23 mouse cellular contexts compared by ENCODE assay signal in the genomic region with DNA sequence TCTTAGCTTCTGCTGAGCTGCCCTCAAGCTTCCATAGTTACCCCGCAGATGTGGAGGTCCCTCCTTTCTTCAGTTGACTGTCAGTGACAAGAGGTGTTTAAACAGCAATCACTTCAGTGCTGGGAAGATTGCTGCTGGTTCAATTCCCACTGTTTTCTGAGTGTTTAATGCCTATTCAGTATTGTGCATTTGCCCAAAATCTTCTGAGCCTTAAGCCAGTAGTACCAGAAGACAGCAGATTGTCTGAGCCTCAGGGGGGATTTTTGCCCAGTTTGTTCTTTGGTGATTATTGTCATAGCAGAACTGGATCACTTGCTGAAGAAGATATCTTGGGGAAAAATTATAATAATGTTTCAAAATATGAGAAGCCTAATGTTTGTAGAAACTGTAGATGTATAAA.
DNase-seq lines count a peak whose midpoint lies in the region; ATAC-seq and TF ChIP-seq lines count a peak whose summit lies in the region.
"Had no signal": no experiment of that assay in that cellular context is flagged by ENCODE, and none has a peak within 500 bp of the region (broad histone marks: within the 10 kb centered on the region; RNA-seq: fewer than 3 reads in every experiment).

No protein-coding gene starts in this region.

- H3K4me2 ChIP-seq in hindbrain, postnatal 0 days (ENCODE audit: low read depth, low read length) = no peak overlapping the region
- H3K4me2 ChIP-seq in liver, embryonic 12.5 days = no peak overlapping the region
- H3K4me2 ChIP-seq: embryonic facial prominence, embryonic 12.5 days; heart, embryonic 13.5 days; limb, embryonic 12.5 days; lung, embryonic 15.5 days had no signal

- H3K27me3 ChIP-seq in hindbrain, postnatal 0 days (ENCODE audit: insufficient read depth, low read length) = no peaks in the 10 kb centered on the region
- H3K27me3 ChIP-seq in hindbrain, embryonic 10.5 days (ENCODE audit: insufficient read depth, poor library complexity, severe bottlenecking) = no peaks in the 10 kb centered on the region
- H3K27me3 ChIP-seq in liver, embryonic 12.5 days (replicated peaks) = no peaks in the 10 kb centered on the region
- H3K27me3 ChIP-seq in embryonic facial prominence, embryonic 10.5 days (replicated peaks; ENCODE audit: low read depth, poor library complexity, severe bottlenecking) = no peaks in the 10 kb centered on the region
- H3K27me3 ChIP-seq: embryonic facial prominence, embryonic 12.5 days; heart, embryonic 13.5 days; limb, embryonic 12.5 days; lung, embryonic 15.5 days had no signal

- H3K27ac ChIP-seq in hindbrain, postnatal 0 days = peak overlapping the region; percentile 62
- no peak overlapping the region for H3K27ac ChIP-seq in hindbrain, embryonic 10.5 days
- no peak overlapping the region for H3K27ac ChIP-seq in liver, embryonic 12.5 days
- H3K27ac ChIP-seq in embryonic facial prominence, embryonic 10.5 days (replicated peaks) = no peak overlapping the region
- H3K27ac ChIP-seq: embryonic facial prominence, embryonic 12.5 days; forebrain, embryonic 10.5 days; heart, adult 2 months; heart, embryonic 13.5 days; limb, embryonic 12.5 days; lung, embryonic 15.5 days; midbrain, embryonic 10.5 days had no signal

- H3K4me1 ChIP-seq in hindbrain, postnatal 0 days (ENCODE audit: insufficient read depth, low read length) = no peaks in the 10 kb centered on the region
- H3K4me1 ChIP-seq in hindbrain, embryonic 10.5 days (replicated peaks) = peaks cover 15% of the 10 kb centered on the region
- no peaks in the 10 kb centered on the region for H3K4me1 ChIP-seq in liver, embryonic 12.5 days
- peaks cover 7% of the 10 kb centered on the region for H3K4me1 ChIP-seq in embryonic facial prominence, embryonic 10.5 days
- H3K4me1 ChIP-seq: embryonic facial prominence, embryonic 12.5 days; limb, embryonic 12.5 days; lung, embryonic 15.5 days had no signal

- ATAC-seq in hindbrain, postnatal 0 days = no peak
- ATAC-seq in liver, embryonic 12.5 days = no peak
- ATAC-seq: CD4-positive, CD25-positive, alpha-beta regulatory T cell, adult 4 months; intestine, postnatal 0 days had no signal

- H3K4me3 ChIP-seq in hindbrain, postnatal 0 days (ENCODE audit: low read length) = no peak overlapping the region
- H3K4me3 ChIP-seq in hindbrain, embryonic 10.5 days = no peak overlapping the region
- H3K4me3 ChIP-seq in liver, embryonic 12.5 days = no peak overlapping the region
- H3K4me3 ChIP-seq in embryonic facial prominence, embryonic 10.5 days = no peak overlapping the region
- H3K4me3 ChIP-seq: embryonic facial prominence, embryonic 12.5 days; forebrain, embryonic 10.5 days; heart, adult 2 months; heart, embryonic 13.5 days; limb, embryonic 12.5 days; lung, embryonic 15.5 days; midbrain, embryonic 10.5 days had no signal

- no peak overlapping the region for H3K9ac ChIP-seq in hindbrain, postnatal 0 days (replicated peaks; ENCODE audit: low read length)
- no peak overlapping the region for H3K9ac ChIP-seq in liver, embryonic 12.5 days
- H3K9ac ChIP-seq: embryonic facial prominence, embryonic 12.5 days; forebrain, postnatal 0 days; heart, embryonic 13.5 days; limb, embryonic 12.5 days; lung, embryonic 15.5 days had no signal

- peak; percentile 46 for DNase-seq in hindbrain, postnatal 0 days (ENCODE audit: low spot score)
- no peak for DNase-seq in hindbrain, embryonic 10.5 days (ENCODE audit: low spot score)
- peak; percentile 62 to 66 for DNase-seq in cerebellum, adult 18-20 months
- peak; percentile 79 for DNase-seq in cerebellum, adult 9-10 months
- DNase-seq in cerebellum, postnatal 36 days = peak; percentile 45 to 62
- no peak for DNase-seq in embryonic facial prominence, embryonic 10.5 days (ENCODE audit: low spot score)
- DNase-seq: adrenal gland, postnatal 25 days; forebrain, postnatal 0 days; heart, adult 2 months; heart, postnatal 14 days; kidney, adult 9 months; kidney, postnatal 14 days; layer of hippocampus, adult 9-11 months; thymus, postnatal 4 days had no signal

- TF ChIP-seq CTCF in hindbrain, postnatal 0 days (IDR thresholded peaks at IDR 0.05; ENCODE audit: low read depth) = no peak

- H3K36me3 ChIP-seq in hindbrain, postnatal 0 days (ENCODE audit: insufficient read depth, low read length) = no peaks in the 10 kb centered on the region
- no peaks in the 10 kb centered on the region for H3K36me3 ChIP-seq in hindbrain, embryonic 10.5 days
- H3K36me3 ChIP-seq in liver, embryonic 12.5 days = no peaks in the 10 kb centered on the region
- no peaks in the 10 kb centered on the region for H3K36me3 ChIP-seq in embryonic facial prominence, embryonic 10.5 days (replicated peaks)
- H3K36me3 ChIP-seq: embryonic facial prominence, embryonic 12.5 days; forebrain, embryonic 10.5 days; heart, embryonic 13.5 days; limb, embryonic 12.5 days; lung, embryonic 15.5 days; midbrain, embryonic 10.5 days had no signal

- 38% methylated on average over 1 of the region's 1 CpGs for WGBS in hindbrain, postnatal 0 days
- WGBS in hindbrain, embryonic 10.5 days = 79% methylated on average over 1 of the region's 1 CpGs
- 63% methylated on average over 1 of the region's 1 CpGs for WGBS in liver, embryonic 12.5 days (ENCODE audit: insufficient replicate concordance)
- 83% methylated on average over 1 of the region's 1 CpGs for whole genome bisulfite sequencing in embryonic facial prominence, embryonic 10.5 days

- H3K9me3 ChIP-seq in hindbrain, postnatal 0 days (ENCODE audit: low read length) = no peaks in the 10 kb centered on the region
- no peaks in the 10 kb centered on the region for H3K9me3 ChIP-seq in hindbrain, embryonic 10.5 days
- no peaks in the 10 kb centered on the region for H3K9me3 ChIP-seq in liver, embryonic 12.5 days (replicated peaks)
- no peaks in the 10 kb centered on the region for H3K9me3 ChIP-seq in embryonic facial prominence, embryonic 10.5 days
- H3K9me3 ChIP-seq: embryonic facial prominence, embryonic 12.5 days; forebrain, embryonic 10.5 days; heart, embryonic 13.5 days; limb, embryonic 12.5 days; lung, embryonic 15.5 days; midbrain, embryonic 10.5 days had no signal

Comparison
In these comparisons a context has a peak if more than half of its experiments do, and no peak if none do; other contexts are left out.
1. DNase-seq: peak in hindbrain, postnatal 0 days (single experiment), cerebellum, adult 18-20 months (2 of 2), cerebellum, adult 9-10 months (single experiment) and cerebellum, postnatal 36 days (2 of 2); none in hindbrain, embryonic 10.5 days (single experiment) and embryonic facial prominence, embryonic 10.5 days (single experiment).